Mouse (Mus musculus): ENCODE data around the gene Jagn1.

DNA sequence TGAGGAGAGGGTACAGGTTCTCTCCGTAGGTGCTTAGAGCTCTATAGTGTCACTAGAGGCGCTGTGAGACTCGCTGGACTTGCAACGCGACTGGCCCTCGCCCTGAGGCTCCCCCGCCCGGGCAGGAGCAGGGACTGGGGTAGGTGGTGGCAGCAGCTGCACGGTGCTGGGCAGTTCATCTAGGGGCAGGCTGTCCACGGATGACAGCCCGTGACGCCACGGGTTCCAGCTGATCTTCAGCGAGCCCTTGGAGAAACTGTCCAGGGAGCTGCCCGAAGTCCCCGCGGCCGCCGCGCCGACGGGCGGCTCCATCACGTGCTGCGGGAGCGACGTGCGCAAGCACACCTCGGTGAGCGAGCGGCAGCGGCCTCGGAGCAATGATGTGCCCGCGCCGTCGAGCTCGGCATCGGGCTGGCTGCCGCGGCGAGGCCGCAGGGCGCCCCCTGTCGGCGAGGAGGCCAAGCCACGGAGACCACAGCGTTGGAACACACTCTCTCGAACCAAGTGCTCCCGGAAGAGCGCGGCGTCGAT is 52.0 kb downstream of the Jagn1 start:
- TF ChIP-seq POLR2A (IDR thresholded peaks at IDR 0.05; ENCODE audit: borderline replicate concordance, control insufficient read depth, low read depth, low read length) (no peak; the same call in 1 of the 2 replicates), CTCF (IDR thresholded peaks at IDR 0.05; ENCODE audit: control insufficient read depth, insufficient read depth, low read length) (peak; percentile 90)
